In genomic region chr1:132557901-132558631, GRCm38 (mm10) we compare ENCODE assay signal across 8 mouse cellular contexts. TPM values are rescaled to one million over a fixed set of nuclear protein-coding genes. Genes with fewer than 3 reads are reported as not detected.
DNase-seq lines count a peak whose midpoint lies in the region; ATAC-seq and TF ChIP-seq lines count a peak whose summit lies in the region.

No protein-coding gene starts in this region.

- DNase-seq in frontal cortex, postnatal 25 days (ENCODE audit: low spot score in 2 of 2), result no peak
- DNase-seq in cerebellum, adult 9-11 months, result peak; percentile 71
- peak; percentile 61 for DNase-seq in gastrocnemius, postnatal 10 days
- peak; percentile 78 for DNase-seq in lung, embryonic 14.5 days
- peak; percentile 91 for DNase-seq in retina, postnatal 1 day
- DNase-seq in thymus, adult 18-20 months, result no peak

- peak; percentile 38; the same call in 1 of the 2 replicates for ATAC-seq in frontal cortex, adult (ENCODE audit: low TSS enrichment)
- peak; percentile 85 for ATAC-seq in intestine, embryonic 15.5 days
- ATAC-seq in lung, embryonic 14.5 days (ENCODE audit: insufficient read depth), result peak; percentile 84

- WGBS in intestine, embryonic 15.5 days, result 13% methylated on average over 9 of the region's 9 CpGs
- 12% methylated on average over 9 of the region's 9 CpGs for WGBS in lung, embryonic 14.5 days

- no peak for TF ChIP-seq CTCF in lung, embryonic 14.5 days (IDR thresholded peaks at IDR 0.05; ENCODE audit: low read depth)

- no peak overlapping the region for H3K4me3 ChIP-seq in intestine, embryonic 15.5 days (replicated peaks)
- H3K4me3 ChIP-seq in lung, embryonic 14.5 days (ENCODE audit: low read depth, low read length), result no peak overlapping the region

- H3K4me1 ChIP-seq in intestine, embryonic 15.5 days (replicated peaks), result peaks cover 15% of the 10 kb centered on the region
- peaks cover 18% of the 10 kb centered on the region for H3K4me1 ChIP-seq in lung, embryonic 14.5 days (ENCODE audit: insufficient read depth)

- H3K9ac ChIP-seq in intestine, embryonic 15.5 days, result no peak overlapping the region
- H3K9ac ChIP-seq in lung, embryonic 14.5 days, result no peak overlapping the region

- no peak overlapping the region for H3K4me2 ChIP-seq in intestine, embryonic 15.5 days (replicated peaks)
- peak overlapping the region; percentile 11; the same call in 1 of the 2 replicates for H3K4me2 ChIP-seq in lung, embryonic 14.5 days

- no peaks in the 10 kb centered on the region for H3K36me3 ChIP-seq in intestine, embryonic 15.5 days
- no peaks in the 10 kb centered on the region for H3K36me3 ChIP-seq in lung, embryonic 14.5 days (ENCODE audit: insufficient read depth)

- no peaks in the 10 kb centered on the region for H3K27me3 ChIP-seq in intestine, embryonic 15.5 days (replicated peaks)
- 0 out of 2 replicates have a peak, but pooled peaks cover 9% of the 10 kb centered on the region for H3K27me3 ChIP-seq in lung, embryonic 14.5 days (ENCODE audit: insufficient read depth, low read length)

- H3K27ac ChIP-seq in intestine, embryonic 15.5 days, result 0 out of 2 replicates have a peak overlapping the region, but pooled peaks have one; percentile 7
- H3K27ac ChIP-seq in lung, embryonic 14.5 days (ENCODE audit: low read depth), result no peak overlapping the region

- no peaks in the 10 kb centered on the region for H3K9me3 ChIP-seq in intestine, embryonic 15.5 days
- no peaks in the 10 kb centered on the region for H3K9me3 ChIP-seq in lung, embryonic 14.5 days (ENCODE audit: low read depth, low read length)

RNA-seq across cellular contexts. Expression of gene Cntn2, which starts 15.0 kb away (rescaled TPM):
- total RNA-seq in gastrocnemius, postnatal 10 days (2021), result under 1 TPM; 0.11 to 0.21 TPM
- 0.29 and 0.33 TPM in 2 replicates for polyA plus RNA-seq in intestine, embryonic 15.5 days (2015; fragmentation: Nextera tagmentation; extraction: Ambion mirVana)
- 0.65 and 0.72 TPM in 2 replicates for polyA plus RNA-seq in lung, embryonic 14.5 days (2014; fragmentation: Nextera tagmentation; extraction: Ambion mirVana)

RNA-seq across cellular contexts. Expression of gene Tmem81, which starts 52.0 kb away (rescaled TPM):
- 1 to 10 TPM; 1.3 to 1.9 TPM for total RNA-seq in gastrocnemius, postnatal 10 days (2021)
- 1.8 and 2.0 TPM in 2 replicates for polyA plus RNA-seq in intestine, embryonic 15.5 days (2015; fragmentation: Nextera tagmentation; extraction: Ambion mirVana)
- 1.3 and 2.7 TPM in 2 replicates for polyA plus RNA-seq in lung, embryonic 14.5 days (2014; fragmentation: Nextera tagmentation; extraction: Ambion mirVana)

Comparison
In these comparisons a context has a peak if more than half of its experiments do, and no peak if none do; other contexts are left out.
1. DNase-seq: peak in cerebellum, adult 9-11 months (single experiment), gastrocnemius, postnatal 10 days (single experiment), lung, embryonic 14.5 days (single experiment) and retina, postnatal 1 day (single experiment); none in frontal cortex, postnatal 25 days (0 of 2) and thymus, adult 18-20 months (0 of 2).
2. Peak in every context shown above with its lines, with median percentiles within 50 percentile points of each other: ATAC-seq.